Mouse (Mus musculus): Measurements from ENCODE around the gene Abcc5. TPM values are rescaled to one million over a fixed set of nuclear protein-coding genes. Genes with fewer than 3 reads are reported as not detected.

The Abcc5 gene
- polyA plus RNA-seq, 1 experiment from 2014 or later = 154 TPM

GRCm38 (mm10) chr16:20429328-20429727 is 3.1 kb upstream of the Abcc5 start:
- Histone ChIP-seq H3K9ac (replicated peaks; ENCODE audit: low read length) (no peak overlapping the region), H3K4me1 (ENCODE audit: control insufficient read depth, insufficient read depth, low read length) (peaks cover 12% of the 10 kb centered on the region), H3K27me3 (ENCODE audit: control insufficient read depth, insufficient read depth, low read length) (no peaks in the 10 kb centered on the region), H3K27ac (replicated peaks; ENCODE audit: low read depth, low read length) (no peak overlapping the region), H3K4me3 (replicated peaks; ENCODE audit: low read depth, low read length) (no peak overlapping the region), H3K36me3 (ENCODE audit: control insufficient read depth, insufficient read depth, low read length) (no peaks in the 10 kb centered on the region), H3K4me2 (ENCODE audit: low read length) (no peak overlapping the region), H3K9me3 (ENCODE audit: control insufficient read depth, low read length) (no peaks in the 10 kb centered on the region)
- ATAC-seq (ENCODE audit: low FRiP score, low TSS enrichment) = no peak
- no peak for DNase-seq
- 90% methylated on average over 5 of the region's 5 CpGs for WGBS

GRCm38 (mm10) chr16:20427566-20427965 is 1.4 kb upstream of the Abcc5 start:
- WGBS = 85% methylated on average over 4 of the region's 4 CpGs
- H3K4me2 ChIP-seq (ENCODE audit: low read length) = no peak overlapping the region

GRCm38 (mm10) chr16:20424719-20425650 is 1.2 kb downstream of the Abcc5 start:
- peaks cover 20% of the 10 kb centered on the region for H3K36me3 ChIP-seq (ENCODE audit: control insufficient read depth, insufficient read depth, low read length)
- H3K27me3 ChIP-seq (ENCODE audit: control insufficient read depth, insufficient read depth, low read length) = no peaks in the 10 kb centered on the region
- peak overlapping the region; percentile 83 for H3K4me2 ChIP-seq (ENCODE audit: low read length)
- no peaks in the 10 kb centered on the region for H3K9me3 ChIP-seq (ENCODE audit: control insufficient read depth, low read length)
- ATAC-seq (ENCODE audit: low FRiP score, low TSS enrichment) (no peak), DNase-seq (peak; percentile 8)
- H3K4me3 ChIP-seq (replicated peaks; ENCODE audit: low read depth, low read length) = peak overlapping the region; percentile 78
- H3K9ac ChIP-seq (replicated peaks; ENCODE audit: low read length) = peak overlapping the region; percentile 84
- peak overlapping the region; percentile 92; the same call in 1 of the 2 replicates for H3K27ac ChIP-seq (replicated peaks; ENCODE audit: low read depth, low read length)
- peaks cover 15% of the 10 kb centered on the region for H3K4me1 ChIP-seq (ENCODE audit: control insufficient read depth, insufficient read depth, low read length)
- 57% methylated on average over 10 of the region's 10 CpGs for WGBS

More at GRCm38 (mm10) chr16:20427566-20427965, 1.4 kb upstream of the Abcc5 start:
- Histone ChIP-seq H3K9me3 (ENCODE audit: control insufficient read depth, low read length) (no peaks in the 10 kb centered on the region), H3K27ac (replicated peaks; ENCODE audit: low read depth, low read length) (no peak overlapping the region), H3K9ac (replicated peaks; ENCODE audit: low read length) (no peak overlapping the region), H3K27me3 (ENCODE audit: control insufficient read depth, insufficient read depth, low read length) (no peaks in the 10 kb centered on the region), H3K4me1 (ENCODE audit: control insufficient read depth, insufficient read depth, low read length) (peaks cover 15% of the 10 kb centered on the region), H3K4me3 (replicated peaks; ENCODE audit: low read depth, low read length) (no peak overlapping the region), H3K36me3 (ENCODE audit: control insufficient read depth, insufficient read depth, low read length) (no peaks in the 10 kb centered on the region)
- DNase-seq (no peak), ATAC-seq (ENCODE audit: low FRiP score, low TSS enrichment) (no peak)

- H3K9ac ChIP-seq (replicated peaks; ENCODE audit: low read length) = no peak overlapping the region
- H3K4me3 ChIP-seq (replicated peaks; ENCODE audit: low read depth, low read length) = no peak overlapping the region
- H3K36me3 ChIP-seq (ENCODE audit: control insufficient read depth, insufficient read depth, low read length) = peaks cover 21% of the 10 kb centered on the region
- H3K4me2 ChIP-seq (ENCODE audit: low read length) = peak overlapping the region; percentile 83; the same call in 1 of the 2 replicates
- H3K4me1 ChIP-seq (ENCODE audit: control insufficient read depth, insufficient read depth, low read length) = peaks cover 15% of the 10 kb centered on the region
- 83% methylated on average over 7 of the region's 7 CpGs for WGBS
- H3K27me3 ChIP-seq (ENCODE audit: control insufficient read depth, insufficient read depth, low read length) = no peaks in the 10 kb centered on the region
- H3K27ac ChIP-seq (replicated peaks; ENCODE audit: low read depth, low read length) = no peak overlapping the region
- DNase-seq (no peak), ATAC-seq (ENCODE audit: low FRiP score, low TSS enrichment) (no peak)
- no peaks in the 10 kb centered on the region for H3K9me3 ChIP-seq (ENCODE audit: control insufficient read depth, low read length)
These were observed 1.9 kb downstream of the Abcc5 start for GRCm38 (mm10) chr16:20424226-20424663.

GRCm38 (mm10) chr16:20422938-20423730 is 3.1 kb downstream of the Abcc5 start:
- no peak overlapping the region for H3K27ac ChIP-seq (replicated peaks; ENCODE audit: low read depth, low read length)
- no peak overlapping the region for H3K4me3 ChIP-seq (replicated peaks; ENCODE audit: low read depth, low read length)
- no peak overlapping the region for H3K4me2 ChIP-seq (ENCODE audit: low read length)
- peaks cover 26% of the 10 kb centered on the region for H3K36me3 ChIP-seq (ENCODE audit: control insufficient read depth, insufficient read depth, low read length)
- WGBS = 91% methylated on average over 6 of the region's 6 CpGs
- ATAC-seq (ENCODE audit: low FRiP score, low TSS enrichment) = no peak
- peaks cover 15% of the 10 kb centered on the region for H3K4me1 ChIP-seq (ENCODE audit: control insufficient read depth, insufficient read depth, low read length)
- DNase-seq = no peak
- no peaks in the 10 kb centered on the region for H3K9me3 ChIP-seq (ENCODE audit: control insufficient read depth, low read length)
- no peaks in the 10 kb centered on the region for H3K27me3 ChIP-seq (ENCODE audit: control insufficient read depth, insufficient read depth, low read length)
- H3K9ac ChIP-seq (replicated peaks; ENCODE audit: low read length) = no peak overlapping the region

- ATAC-seq (ENCODE audit: low FRiP score, low TSS enrichment) = no peak
- 92% methylated on average over 2 of the region's 2 CpGs for WGBS
- Histone ChIP-seq H3K4me3 (replicated peaks; ENCODE audit: low read depth, low read length) (no peak overlapping the region), H3K36me3 (ENCODE audit: control insufficient read depth, insufficient read depth, low read length) (peaks cover 43% of the 10 kb centered on the region), H3K4me2 (ENCODE audit: low read length) (no peak overlapping the region), H3K4me1 (ENCODE audit: control insufficient read depth, insufficient read depth, low read length) (no peaks in the 10 kb centered on the region), H3K9ac (replicated peaks; ENCODE audit: low read length) (no peak overlapping the region), H3K27me3 (ENCODE audit: control insufficient read depth, insufficient read depth, low read length) (no peaks in the 10 kb centered on the region), H3K27ac (replicated peaks; ENCODE audit: low read depth, low read length) (no peak overlapping the region), H3K9me3 (ENCODE audit: control insufficient read depth, low read length) (no peaks in the 10 kb centered on the region)
- DNase-seq = no peak
These were observed 8.1 kb downstream of the Abcc5 start for GRCm38 (mm10) chr16:20418054-20418453.

- Histone ChIP-seq H3K4me3 (replicated peaks; ENCODE audit: low read depth, low read length) (no peak overlapping the region), H3K27ac (replicated peaks; ENCODE audit: low read depth, low read length) (no peak overlapping the region), H3K9me3 (ENCODE audit: control insufficient read depth, low read length) (no peaks in the 10 kb centered on the region), H3K9ac (replicated peaks; ENCODE audit: low read length) (no peak overlapping the region), H3K27me3 (ENCODE audit: control insufficient read depth, insufficient read depth, low read length) (no peaks in the 10 kb centered on the region), H3K4me1 (ENCODE audit: control insufficient read depth, insufficient read depth, low read length) (no peaks in the 10 kb centered on the region), H3K36me3 (ENCODE audit: control insufficient read depth, insufficient read depth, low read length) (peaks cover 34% of the 10 kb centered on the region), H3K4me2 (ENCODE audit: low read length) (no peak overlapping the region)
- ATAC-seq (ENCODE audit: low FRiP score, low TSS enrichment) (no peak), DNase-seq (no peak)
- 93% methylated on average over 2 of the region's 2 CpGs for WGBS
These were observed 9.9 kb downstream of the Abcc5 start for GRCm38 (mm10) chr16:20416262-20416661.

- Histone ChIP-seq H3K9ac (replicated peaks; ENCODE audit: low read length) (no peak overlapping the region), H3K27me3 (ENCODE audit: control insufficient read depth, insufficient read depth, low read length) (no peaks in the 10 kb centered on the region), H3K4me1 (ENCODE audit: control insufficient read depth, insufficient read depth, low read length) (no peaks in the 10 kb centered on the region), H3K4me3 (replicated peaks; ENCODE audit: low read depth, low read length) (no peak overlapping the region), H3K27ac (replicated peaks; ENCODE audit: low read depth, low read length) (no peak overlapping the region), H3K9me3 (ENCODE audit: control insufficient read depth, low read length) (no peaks in the 10 kb centered on the region), H3K36me3 (ENCODE audit: control insufficient read depth, insufficient read depth, low read length) (peaks cover 29% of the 10 kb centered on the region), H3K4me2 (ENCODE audit: low read length) (no peak overlapping the region)
- DNase-seq = no peak
- 87% methylated on average over 6 of the region's 6 CpGs for WGBS
- ATAC-seq (ENCODE audit: low FRiP score, low TSS enrichment) = no peak
These were observed 10.4 kb downstream of the Abcc5 start for GRCm38 (mm10) chr16:20415804-20416203.
